Mouse (Mus musculus): ENCODE data around the gene Pde3a. TPM values are rescaled to one million over a fixed set of nuclear protein-coding genes. Genes with fewer than 3 reads are reported as not detected.

The Pde3a gene
- polyA plus RNA-seq, 1 experiment from 2014 or later = 8.5 TPM

GRCm38 (mm10) chr6:141448886-141449285 is 199.8 kb downstream of the Pde3a start:
- ATAC-seq (ENCODE audit: extremely low read depth, insufficient number of reproducible peaks, low FRiP score, low TSS enrichment) = no peak
- H3K4me2 ChIP-seq = no peak overlapping the region
- H3K36me3 ChIP-seq = 0 out of 2 replicates have a peak, but pooled peaks cover 3% of the 10 kb centered on the region
- no peaks in the 10 kb centered on the region for H3K9me3 ChIP-seq
- 80% methylated on average over 8 of the region's 8 CpGs for WGBS
- H3K9ac ChIP-seq = no peak overlapping the region
- H3K4me3 ChIP-seq = no peak overlapping the region
- no peak overlapping the region for H3K27ac ChIP-seq (replicated peaks)
- H3K27me3 ChIP-seq (replicated peaks) = no peaks in the 10 kb centered on the region
- peaks cover 7% of the 10 kb centered on the region; the same call in 1 of the 2 replicates for H3K4me1 ChIP-seq

DNA sequence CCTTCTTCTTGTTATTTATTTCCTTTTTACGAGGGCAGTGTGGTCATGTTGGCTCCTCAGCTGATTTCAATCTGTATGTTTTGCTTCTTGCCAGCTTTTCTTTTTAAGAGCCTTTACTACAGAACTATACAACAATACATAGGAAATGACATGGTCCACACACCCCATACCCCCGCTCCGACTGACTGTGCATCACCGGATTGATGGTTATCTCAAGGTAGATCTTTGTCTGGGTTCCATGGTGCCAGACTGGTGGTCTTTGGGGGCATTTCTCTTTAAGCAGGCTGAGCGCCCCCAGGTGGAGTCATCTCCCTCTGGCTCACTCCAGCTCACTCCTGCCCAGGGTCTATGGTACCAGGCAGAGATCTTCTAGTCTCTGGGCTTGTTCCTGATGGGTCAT is 206.3 kb downstream of the Pde3a start:
- 63% methylated on average over 5 of the region's 5 CpGs for WGBS
- 0 out of 2 replicates have a peak, but pooled peaks cover 8% of the 10 kb centered on the region for H3K4me1 ChIP-seq
- H3K27me3 ChIP-seq (replicated peaks) = no peaks in the 10 kb centered on the region
- no peak overlapping the region for H3K4me2 ChIP-seq
- H3K4me3 ChIP-seq = no peak overlapping the region
- no peaks in the 10 kb centered on the region for H3K9me3 ChIP-seq
- H3K36me3 ChIP-seq = 0 out of 2 replicates have a peak, but pooled peaks cover 4% of the 10 kb centered on the region
- ATAC-seq (ENCODE audit: extremely low read depth, insufficient number of reproducible peaks, low FRiP score, low TSS enrichment) = no peak
- H3K9ac ChIP-seq = no peak overlapping the region
- H3K27ac ChIP-seq (replicated peaks) = no peak overlapping the region

- H3K9me3 ChIP-seq = no peaks in the 10 kb centered on the region
- no peak overlapping the region for H3K27ac ChIP-seq (replicated peaks)
- H3K9ac ChIP-seq = no peak overlapping the region
- H3K4me1 ChIP-seq = peaks cover 8% of the 10 kb centered on the region; the same call in 1 of the 2 replicates
- H3K4me2 ChIP-seq = no peak overlapping the region
- no peak for ATAC-seq (ENCODE audit: extremely low read depth, insufficient number of reproducible peaks, low FRiP score, low TSS enrichment)
- H3K4me3 ChIP-seq = no peak overlapping the region
- 83% methylated on average over 3 of the region's 3 CpGs for WGBS
- H3K36me3 ChIP-seq = 0 out of 2 replicates have a peak, but pooled peaks cover 4% of the 10 kb centered on the region
- H3K27me3 ChIP-seq (replicated peaks) = no peaks in the 10 kb centered on the region
Observed at GRCm38 (mm10) chr6:141456591-141456990, 207.5 kb downstream of the Pde3a start.

DNA sequence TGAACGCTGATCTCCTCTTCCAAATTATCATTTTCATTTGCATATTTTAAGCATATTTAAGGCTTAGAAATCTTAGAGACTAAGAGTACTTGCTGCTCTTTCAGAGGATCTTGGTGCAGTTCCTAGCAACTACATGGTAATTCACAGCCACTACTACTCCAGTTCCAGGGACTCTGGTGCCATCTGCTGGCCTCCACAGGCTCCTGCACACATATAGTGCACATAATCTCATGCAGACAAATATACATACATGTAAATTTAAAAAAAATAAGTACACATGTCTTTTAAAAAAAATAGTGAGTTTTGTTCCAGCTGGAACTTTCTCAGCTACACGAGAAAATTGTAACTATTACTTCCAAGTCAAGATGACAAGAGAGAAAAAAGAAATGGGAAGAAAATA is 221.2 kb downstream of the Pde3a start:
- Histone ChIP-seq H3K9me3 (peaks cover 7% of the 10 kb centered on the region), H3K9ac (no peak overlapping the region), H3K27me3 (replicated peaks) (no peaks in the 10 kb centered on the region), H3K4me2 (no peak overlapping the region), H3K27ac (replicated peaks) (no peak overlapping the region), H3K36me3 (peaks cover 49% of the 10 kb centered on the region), H3K4me3 (no peak overlapping the region), H3K4me1 (peaks cover 8% of the 10 kb centered on the region)
- 81% methylated on average over 2 of the region's 2 CpGs for WGBS
- no peak for ATAC-seq (ENCODE audit: extremely low read depth, insufficient number of reproducible peaks, low FRiP score, low TSS enrichment)

DNA sequence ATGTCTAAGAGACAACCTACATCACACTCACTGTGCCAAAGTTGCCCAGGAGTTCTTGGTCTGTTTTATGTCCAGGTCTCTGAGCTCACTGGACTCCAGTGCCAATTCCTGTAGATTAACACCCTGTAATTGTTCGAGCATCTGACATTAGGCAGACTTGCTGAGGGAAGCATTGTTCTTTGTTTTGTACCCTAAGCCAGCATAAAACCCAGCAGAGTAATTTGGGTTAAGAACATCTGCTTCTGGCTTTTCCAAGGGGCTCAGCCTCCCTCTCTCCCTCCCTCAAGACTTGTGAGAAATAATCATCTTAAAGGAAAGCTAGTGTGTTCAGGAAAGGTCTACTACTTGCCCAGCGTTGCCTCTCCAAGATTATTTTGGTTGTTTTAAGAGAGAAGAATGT is 225.2 kb downstream of the Pde3a start:
- WGBS = 35% methylated on average over 2 of the region's 2 CpGs
- Histone ChIP-seq H3K36me3 (peaks cover 57% of the 10 kb centered on the region), H3K9ac (no peak overlapping the region), H3K4me1 (peaks cover 8% of the 10 kb centered on the region), H3K27ac (replicated peaks) (peak overlapping the region; percentile 20; the same call in 1 of the 2 replicates), H3K27me3 (replicated peaks) (no peaks in the 10 kb centered on the region), H3K4me2 (no peak overlapping the region), H3K9me3 (peaks cover 7% of the 10 kb centered on the region), H3K4me3 (no peak overlapping the region)
- ATAC-seq (ENCODE audit: extremely low read depth, insufficient number of reproducible peaks, low FRiP score, low TSS enrichment) = no peak

- H3K9ac ChIP-seq = no peak overlapping the region
- peak overlapping the region; percentile 20; the same call in 1 of the 2 replicates for H3K27ac ChIP-seq (replicated peaks)
- ATAC-seq (ENCODE audit: extremely low read depth, insufficient number of reproducible peaks, low FRiP score, low TSS enrichment) = no peak
- 58% methylated on average over 3 of the region's 3 CpGs for WGBS
- H3K4me3 ChIP-seq = no peak overlapping the region
- peaks cover 7% of the 10 kb centered on the region for H3K9me3 ChIP-seq
- H3K36me3 ChIP-seq = peaks cover 57% of the 10 kb centered on the region
- H3K4me1 ChIP-seq = peaks cover 8% of the 10 kb centered on the region
- H3K4me2 ChIP-seq = no peak overlapping the region
- H3K27me3 ChIP-seq (replicated peaks) = no peaks in the 10 kb centered on the region
Observed at GRCm38 (mm10) chr6:141474696-141475095, 225.6 kb downstream of the Pde3a start.

- Histone ChIP-seq H3K27ac (replicated peaks) (peak overlapping the region; percentile 85), H3K9ac (no peak overlapping the region), H3K4me1 (peaks cover 16% of the 10 kb centered on the region), H3K9me3 (no peaks in the 10 kb centered on the region), H3K4me2 (peak overlapping the region; percentile 34), H3K27me3 (replicated peaks) (no peaks in the 10 kb centered on the region), H3K36me3 (peaks cover 36% of the 10 kb centered on the region), H3K4me3 (no peak overlapping the region)
- peak; percentile 80 for ATAC-seq (ENCODE audit: extremely low read depth, insufficient number of reproducible peaks, low FRiP score, low TSS enrichment)
- 36% methylated on average over 10 of the region's 10 CpGs for WGBS
Observed at GRCm38 (mm10) chr6:141485302-141486021, 236.4 kb downstream of the Pde3a start.

- no peak for ATAC-seq (ENCODE audit: extremely low read depth, insufficient number of reproducible peaks, low FRiP score, low TSS enrichment)
- no peak overlapping the region for H3K27ac ChIP-seq (replicated peaks)
Observed at GRCm38 (mm10) chr6:141487266-141487665, 238.2 kb downstream of the Pde3a start.

GRCm38 (mm10) chr6:141488619-141489018 is 239.6 kb downstream of the Pde3a start:
- Histone ChIP-seq H3K4me2 (no peak overlapping the region), H3K4me1 (peaks cover 16% of the 10 kb centered on the region), H3K9me3 (no peaks in the 10 kb centered on the region), H3K36me3 (peaks cover 49% of the 10 kb centered on the region), H3K27ac (replicated peaks) (no peak overlapping the region), H3K27me3 (replicated peaks) (no peaks in the 10 kb centered on the region), H3K9ac (no peak overlapping the region), H3K4me3 (no peak overlapping the region)
- WGBS = 17% methylated on average over 11 of the region's 11 CpGs
- no peak for ATAC-seq (ENCODE audit: extremely low read depth, insufficient number of reproducible peaks, low FRiP score, low TSS enrichment)

More at GRCm38 (mm10) chr6:141487266-141487665, 238.2 kb downstream of the Pde3a start:
- Histone ChIP-seq H3K4me3 (no peak overlapping the region), H3K9ac (no peak overlapping the region), H3K4me2 (no peak overlapping the region), H3K4me1 (peaks cover 16% of the 10 kb centered on the region), H3K27me3 (replicated peaks) (no peaks in the 10 kb centered on the region), H3K36me3 (peaks cover 39% of the 10 kb centered on the region), H3K9me3 (no peaks in the 10 kb centered on the region)
- 62% methylated on average over 7 of the region's 7 CpGs for WGBS

DNA sequence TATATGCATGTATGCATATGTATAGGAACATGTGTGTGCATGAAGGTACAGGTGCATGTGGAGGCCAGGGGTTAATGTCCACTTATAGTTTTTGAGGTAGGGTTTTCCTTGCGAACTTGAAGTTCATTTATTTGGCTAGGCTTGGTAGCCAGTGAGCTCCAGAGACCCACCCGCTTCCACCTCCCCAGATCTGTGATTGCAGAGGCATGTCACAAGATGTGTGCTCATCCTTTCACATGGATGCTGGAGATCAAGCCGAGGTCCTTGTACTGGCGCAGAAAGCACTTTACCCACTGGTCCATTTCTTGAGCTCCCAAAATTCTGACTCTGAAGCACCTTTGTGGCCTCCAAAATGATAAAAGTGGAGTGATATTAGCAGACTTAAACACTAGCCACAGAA is 245.8 kb downstream of the Pde3a start:
- Histone ChIP-seq H3K4me2 (no peak overlapping the region), H3K27me3 (replicated peaks) (no peaks in the 10 kb centered on the region), H3K36me3 (peaks cover 62% of the 10 kb centered on the region), H3K4me3 (no peak overlapping the region), H3K9ac (no peak overlapping the region), H3K27ac (replicated peaks) (no peak overlapping the region), H3K9me3 (no peaks in the 10 kb centered on the region), H3K4me1 (no peaks in the 10 kb centered on the region)
- ATAC-seq (ENCODE audit: extremely low read depth, insufficient number of reproducible peaks, low FRiP score, low TSS enrichment) = no peak
- 80% methylated on average over 4 of the region's 4 CpGs for WGBS

GRCm38 (mm10) chr6:141495634-141496418 is 246.8 kb downstream of the Pde3a start:
- Histone ChIP-seq H3K36me3 (peaks cover 57% of the 10 kb centered on the region), H3K9ac (no peak overlapping the region), H3K27me3 (replicated peaks) (no peaks in the 10 kb centered on the region), H3K4me1 (no peaks in the 10 kb centered on the region), H3K27ac (replicated peaks) (no peak overlapping the region), H3K9me3 (no peaks in the 10 kb centered on the region), H3K4me3 (no peak overlapping the region), H3K4me2 (no peak overlapping the region)
- ATAC-seq (ENCODE audit: extremely low read depth, insufficient number of reproducible peaks, low FRiP score, low TSS enrichment) = no peak
- WGBS = 44% methylated on average over 13 of the region's 13 CpGs

All from heart, embryonic 13.5 days (tissue).